Mouse (Mus musculus): ENCODE measurements around the gene Daglb.

The Daglb gene

GRCm38 (mm10) chr5:143464100-143464756 lies at the start of gene Daglb:
Daglb (plus strand) TSS chr5:143464584.
- DNase-seq, result peak; percentile 88

GRCm38 (mm10) chr5:143421484-143421883 lies 42.9 kb upstream of the Daglb start:
- no peak for DNase-seq

GRCm38 (mm10) chr5:143422990-143423389 lies 41.4 kb upstream of the Daglb start:
- DNase-seq, result no peak

GRCm38 (mm10) chr5:143423899-143424519 lies 40.4 kb upstream of the Daglb start:
- DNase-seq, result peak; percentile 67

- DNase-seq, result peak; percentile 79
These were observed 30.0 kb upstream of the Daglb start for GRCm38 (mm10) chr5:143434421-143434820.

- DNase-seq, result no peak
These were observed 23.1 kb upstream of the Daglb start for GRCm38 (mm10) chr5:143441298-143441697.

GRCm38 (mm10) chr5:143441753-143442152 lies 22.6 kb upstream of the Daglb start:
- DNase-seq, result no peak

GRCm38 (mm10) chr5:143463671-143464070 lies 713 bp upstream of the Daglb start:
- no peak for DNase-seq

- DNase-seq, result no peak
These were observed 354 bp downstream of the Daglb start for GRCm38 (mm10) chr5:143464757-143465118.

GRCm38 (mm10) chr5:143465156-143466085 lies 1.0 kb downstream of the Daglb start:
- DNase-seq, result no peak

GRCm38 (mm10) chr5:143466891-143467669 lies 2.7 kb downstream of the Daglb start:
- no peak for DNase-seq

- no peak for DNase-seq
These were observed 3.5 kb downstream of the Daglb start for GRCm38 (mm10) chr5:143467931-143468330.

- DNase-seq, result no peak
These were observed 5.2 kb downstream of the Daglb start for GRCm38 (mm10) chr5:143469628-143470027.

- peak; percentile 26 for DNase-seq
These were observed 6.2 kb downstream of the Daglb start for GRCm38 (mm10) chr5:143470421-143471164.

GRCm38 (mm10) chr5:143471165-143471546 lies 6.8 kb downstream of the Daglb start:
- no peak for DNase-seq

GRCm38 (mm10) chr5:143471953-143472618 lies 7.7 kb downstream of the Daglb start:
- no peak for DNase-seq

- no peak for DNase-seq
These were observed 10.9 kb downstream of the Daglb start for GRCm38 (mm10) chr5:143475153-143475844.

GRCm38 (mm10) chr5:143476013-143476412 lies 11.6 kb downstream of the Daglb start:
- DNase-seq, result no peak

- no peak for DNase-seq
These were observed 13.5 kb downstream of the Daglb start for GRCm38 (mm10) chr5:143477901-143478300.

- no peak for DNase-seq
These were observed 20.6 kb downstream of the Daglb start for GRCm38 (mm10) chr5:143484955-143485354.

- DNase-seq, result no peak
These were observed 22.8 kb downstream of the Daglb start for GRCm38 (mm10) chr5:143487193-143487592.

Measured in kidney, adult 9 months (tissue).